Mouse (Mus musculus): ENCODE results near the gene Dagla. TPM values are rescaled to one million over a fixed set of nuclear protein-coding genes. Genes with fewer than 3 reads are reported as not detected.

Dagla gene
- polyA plus RNA-seq, 1 experiment from 2014 or later: 3.1 TPM

Other genes with a start within 250 kb of the Dagla start
- gene Fads2, start 203.1 kb downstream of the Dagla start, polyA plus RNA-seq (2015; fragmentation: Nextera tagmentation; extraction: Ambion mirVana): 98.0 and 99.3 TPM in 2 replicates
- gene Fads1, start 122.0 kb downstream of the Dagla start, polyA plus RNA-seq (2015; fragmentation: Nextera tagmentation; extraction: Ambion mirVana): 101 and 106 TPM in 2 replicates
- 440 and 459 TPM in 2 replicates for gene Tmem258, start 100.9 kb downstream of the Dagla start, polyA plus RNA-seq (2015; fragmentation: Nextera tagmentation; extraction: Ambion mirVana)
- gene Fen1, start 100.7 kb downstream of the Dagla start, polyA plus RNA-seq (2015; fragmentation: Nextera tagmentation; extraction: Ambion mirVana): 119 and 120 TPM in 2 replicates
- gene Myrf, start 64.1 kb downstream of the Dagla start, polyA plus RNA-seq (2015; fragmentation: Nextera tagmentation; extraction: Ambion mirVana): 5.6 and 6.5 TPM in 2 replicates
- gene Syt7, start 84.2 kb upstream of the Dagla start, polyA plus RNA-seq (2015; fragmentation: Nextera tagmentation; extraction: Ambion mirVana): 2.1 TPM in 2 replicates
- gene Lrrc10b, start 152.6 kb upstream of the Dagla start, polyA plus RNA-seq (2015; fragmentation: Nextera tagmentation; extraction: Ambion mirVana): 0.79 and 1.1 TPM in 2 replicates
- 0.81 and 0.87 TPM in 2 replicates for gene Ppp1r32, start 178.1 kb upstream of the Dagla start, polyA plus RNA-seq (2015; fragmentation: Nextera tagmentation; extraction: Ambion mirVana)
- 37.0 and 38.4 TPM in 2 replicates for gene Cpsf7, start 220.4 kb upstream of the Dagla start, polyA plus RNA-seq (2015; fragmentation: Nextera tagmentation; extraction: Ambion mirVana)
- gene Sdhaf2, start 221.3 kb upstream of the Dagla start, polyA plus RNA-seq (2015; fragmentation: Nextera tagmentation; extraction: Ambion mirVana): 56.5 and 56.6 TPM in 2 replicates